Mouse (Mus musculus) lung, adult 2 months (tissue): ENCODE data around the gene Atp6v0a1.

Experiments used
- CTCF ChIP-seq: fragments of 200-500 bp; IDR thresholded peaks from 2 replicates; pipeline ENCODE4 v1.5.1; 2011; ENCODE audit warnings: mild to moderate bottlenecking, low read length, control low read depth; ENCODE audit not compliant: insufficient read depth
- POLR2A ChIP-seq: fragments of 200-500 bp; IDR thresholded peaks from 2 replicates; pipeline ENCODE4 v1.6.1; 2011; ENCODE audit warnings: low read depth, mild to moderate bottlenecking, control low read depth, low read length, borderline replicate concordance; ENCODE audit errors: extremely low read depth

DNA sequence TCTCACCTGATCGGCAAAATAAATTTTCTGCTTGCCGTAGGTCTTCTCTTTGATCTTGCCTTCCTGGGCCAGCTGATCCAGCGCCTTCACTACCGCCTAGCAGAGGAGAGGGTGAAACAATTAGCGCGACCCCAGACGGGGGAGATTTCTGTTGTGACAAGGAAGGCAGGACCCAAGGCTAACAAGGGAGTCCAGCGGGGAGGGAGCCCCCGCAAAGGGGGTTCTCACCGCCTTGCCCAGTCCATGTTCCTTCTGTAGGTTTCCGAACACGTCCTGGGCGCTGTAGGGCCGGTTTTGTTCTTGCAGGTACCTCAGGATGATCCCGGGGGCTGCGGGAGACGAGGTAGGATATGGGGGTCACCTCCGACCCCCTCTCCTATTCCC, 85.7 kb downstream of the Atp6v0a1 start:
- no peak for TF ChIP-seq CTCF
- TF ChIP-seq POLR2A, result no peak
